Mouse (Mus musculus) limb, embryonic 14.5 days (tissue): ENCODE measurements around the gene Hbb-bh1. TPM values are rescaled to one million over a fixed set of nuclear protein-coding genes. Genes with fewer than 3 reads are reported as not detected.

ENCODE experiments used
- ATAC-seq: fragments of 200-750 bp; cut with Nextera tagmentation; 2 replicates; pipeline ENCODE4 v1.8.0; 2017; ENCODE audit warnings: low read depth, moderate number of reproducible peaks, moderate TSS enrichment; ENCODE audit not compliant: low FRiP score
- DNase-seq: peaks from one replicate; pipeline ENCODE4 v3.0.0-alpha.2; 2015; ENCODE audit warnings: low spot score
- H3K27ac ChIP-seq: fragments of 300-500 bp; sonication (generic); replicated peaks from 2 replicates; pipeline ENCODE4 v1.5.1; 2014; ENCODE audit warnings: low read depth, mild to moderate bottlenecking, low read length, moderate library complexity, mixed read lengths
- H3K27me3 ChIP-seq: fragments of 300-500 bp; sonication (generic); 2 replicates; pipeline ENCODE4 v1.6.1; 2014; ENCODE audit warnings: low read length, mixed read lengths; ENCODE audit not compliant: control insufficient read depth, insufficient read depth
- H3K36me3 ChIP-seq: fragments of 300-500 bp; sonication (generic); 2 replicates; pipeline ENCODE4 v1.6.1; 2014; ENCODE audit warnings: mild to moderate bottlenecking, low read length, moderate library complexity, mixed read lengths; ENCODE audit not compliant: control insufficient read depth, insufficient read depth
- H3K4me1 ChIP-seq: fragments of 300-500 bp; sonication (generic); 2 replicates; pipeline ENCODE4 v1.6.1; 2014; ENCODE audit warnings: antibody characterized with exemption, low read length, mixed read lengths; ENCODE audit not compliant: control insufficient read depth, insufficient read depth
- H3K4me2 ChIP-seq: fragments of 300-500 bp; sonication (generic); replicated peaks from 2 replicates; pipeline ENCODE4 v1.6.1; 2014; ENCODE audit warnings: low read depth, mild to moderate bottlenecking, low read length, moderate library complexity; ENCODE audit not compliant: severe bottlenecking
- H3K4me3 ChIP-seq: fragments of 300-500 bp; sonication (generic); replicated peaks from 2 replicates; pipeline ENCODE4 v1.5.1; 2014; ENCODE audit warnings: low read length
- H3K9ac ChIP-seq: fragments of 300-500 bp; sonication (generic); 2 replicates; pipeline ENCODE4 v1.6.1; 2014; ENCODE audit warnings: mild to moderate bottlenecking, low read depth, low read length, moderate library complexity; ENCODE audit not compliant: severe bottlenecking
- H3K9me3 ChIP-seq: fragments of 300-500 bp; sonication (generic); 2 replicates; pipeline ENCODE4 v1.6.1; 2016; ENCODE audit warnings: low read length; ENCODE audit not compliant: control insufficient read depth
- POLR2A ChIP-seq: fragments of 200-500 bp; IDR thresholded peaks from 2 replicates; pipeline ENCODE4 v1.8.0; 2012; ENCODE audit warnings: inconsistent platforms, mild to moderate bottlenecking, moderate library complexity, borderline replicate concordance; ENCODE audit not compliant: insufficient read depth, insufficient read length; ENCODE audit errors: extremely low read depth
- whole genome bisulfite sequencing: fragments of 180-500 bp; shearing (Covaris S2); extraction: QIAGEN DNeasy Blood & Tissue Kit; methylation state at CpG from one replicate; pipeline ENCODE4 v1.1.7; 2014; 5-methylcytosine and 5-hydroxymethylcytosine counted together
- polyA plus RNA-seq, 2 experiments: library from polyadenylated mRNA; depleted of rRNA in 1 of 2; stranded (reverse) in 1 of 2; unstranded in 1 of 2; fragments of >200 nt; fragmentation: Nextera tagmentation in 1 of 2; extraction: Ambion mirVana in 1 of 2; gene quantifications; 2 replicates each; pipeline versions ENCODE4 v1.2.1 to v1.2.3; 2012 to 2014

Gene Hbb-bh1
- polyA plus RNA-seq, 2 experiments = 8.4 to 12.0 TPM

DNA sequence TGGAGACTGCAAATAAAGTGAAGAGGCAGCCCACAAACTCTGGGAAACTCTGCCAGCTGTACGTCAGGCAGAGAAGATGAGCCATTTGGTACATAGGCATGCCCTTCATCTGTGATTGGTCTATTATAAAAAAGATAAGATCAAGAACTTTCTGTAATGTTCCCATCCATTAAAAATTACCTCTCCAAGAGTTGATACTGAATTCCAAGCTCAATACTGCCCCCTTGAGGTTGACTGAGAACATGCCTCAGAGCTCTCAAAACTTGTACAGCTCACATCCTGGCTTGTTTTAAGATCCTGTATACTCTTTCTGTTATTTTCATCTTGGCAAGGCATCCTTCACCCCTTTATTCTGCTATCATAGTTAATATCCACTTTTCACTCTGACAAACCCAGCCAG lies 36.1 kb downstream of the Hbb-bh1 start:
- ATAC-seq (no peak), DNase-seq (peak; percentile 33)
- Histone ChIP-seq H3K4me1 (no peaks in the 10 kb centered on the region), H3K27me3 (no peaks in the 10 kb centered on the region), H3K4me2 (no peak overlapping the region), H3K9me3 (no peaks in the 10 kb centered on the region), H3K9ac (no peak overlapping the region), H3K36me3 (no peaks in the 10 kb centered on the region), H3K27ac (no peak overlapping the region), H3K4me3 (no peak overlapping the region)
- 69% methylated on average over 1 of the region's 1 CpGs for WGBS
- TF ChIP-seq POLR2A = no peak

- ATAC-seq = no peak
- 28% methylated on average over 4 of the region's 4 CpGs for WGBS
These were observed 50.1 kb downstream of the Hbb-bh1 start for GRCm38 (mm10) chr7:103792669-103793388.

GRCm38 (mm10) chr7:103791721-103792120 lies 51.2 kb downstream of the Hbb-bh1 start, which contains the start of gene Olfr67:
Gene Olfr67, minus strand, starts transcription at chr7:103791821.
- no peak within 1 kb of the TSS for H3K4me2 ChIP-seq
- no peaks in the 10 kb centered on the region for H3K4me1 ChIP-seq
- no peak for TF ChIP-seq POLR2A
- H3K27ac ChIP-seq = no peak within 1 kb of the TSS
- H3K9me3 ChIP-seq = no peaks in the 10 kb centered on the region
- H3K4me3 ChIP-seq = no peak within 1 kb of the TSS
- WGBS = 69% methylated on average over 3 of the region's 3 CpGs
- DNase-seq = no peak
- no peak within 1 kb of the TSS for H3K9ac ChIP-seq
- ATAC-seq = no peak
- H3K27me3 ChIP-seq = no peaks in the 10 kb centered on the region
- no peaks in the 10 kb centered on the region for H3K36me3 ChIP-seq

More at GRCm38 (mm10) chr7:103792669-103793388, 50.1 kb downstream of the Hbb-bh1 start:
- Histone ChIP-seq H3K9me3 (no peaks in the 10 kb centered on the region), H3K9ac (no peak overlapping the region), H3K4me1 (no peaks in the 10 kb centered on the region), H3K4me3 (no peak overlapping the region), H3K36me3 (no peaks in the 10 kb centered on the region), H3K27me3 (no peaks in the 10 kb centered on the region), H3K4me2 (no peak overlapping the region), H3K27ac (no peak overlapping the region)
- DNase-seq = no peak
- TF ChIP-seq POLR2A = no peak

Other genes with a start within 250 kb of the Hbb-bh1 start
Only the 30 nearest of the 32 such genes appear.
- gene Olfr620, start 230.6 kb downstream of the Hbb-bh1 start, polyA plus RNA-seq (2012; rRNA removed) = not detected in 2 replicates
- not detected in 2 replicates for gene Olfr620, start 230.6 kb downstream of the Hbb-bh1 start, polyA plus RNA-seq (2014; fragmentation: Nextera tagmentation; extraction: Ambion mirVana)
- not detected in 2 replicates for gene Olfr622, start 200.5 kb downstream of the Hbb-bh1 start, polyA plus RNA-seq (2012; rRNA removed)
- gene Olfr622, start 200.5 kb downstream of the Hbb-bh1 start, polyA plus RNA-seq (2014; fragmentation: Nextera tagmentation; extraction: Ambion mirVana) = not detected in 2 replicates
- not detected in 2 replicates for gene Olfr623, start 179.5 kb downstream of the Hbb-bh1 start, polyA plus RNA-seq (2012; rRNA removed)
- not detected in 2 replicates for gene Olfr623, start 179.5 kb downstream of the Hbb-bh1 start, polyA plus RNA-seq (2014; fragmentation: Nextera tagmentation; extraction: Ambion mirVana)
- gene Olfr624, start 172.0 kb downstream of the Hbb-bh1 start, polyA plus RNA-seq (2012; rRNA removed) = 0.03 TPM in 1 of 2 replicates, not detected in the other
- gene Olfr624, start 172.0 kb downstream of the Hbb-bh1 start, polyA plus RNA-seq (2014; fragmentation: Nextera tagmentation; extraction: Ambion mirVana) = 0.06 and 0.07 TPM in 2 replicates
- gene Olfr625-ps1, start 160.4 kb downstream of the Hbb-bh1 start, polyA plus RNA-seq (2012; rRNA removed) = not detected in 2 replicates
- not detected in 2 replicates for gene Olfr625-ps1, start 160.4 kb downstream of the Hbb-bh1 start, polyA plus RNA-seq (2014; fragmentation: Nextera tagmentation; extraction: Ambion mirVana)
- gene Olfr243, start 128.5 kb downstream of the Hbb-bh1 start, polyA plus RNA-seq (2012; rRNA removed) = not detected in 2 replicates
- not detected in 2 replicates for gene Olfr243, start 128.5 kb downstream of the Hbb-bh1 start, polyA plus RNA-seq (2014; fragmentation: Nextera tagmentation; extraction: Ambion mirVana)
- gene Olfr628, start 112.8 kb downstream of the Hbb-bh1 start, polyA plus RNA-seq (2012; rRNA removed) = not detected in 2 replicates
- gene Olfr628, start 112.8 kb downstream of the Hbb-bh1 start, polyA plus RNA-seq (2014; fragmentation: Nextera tagmentation; extraction: Ambion mirVana) = not detected in 2 replicates
- gene Olfr629, start 98.2 kb downstream of the Hbb-bh1 start, polyA plus RNA-seq (2012; rRNA removed) = not detected in 2 replicates
- gene Olfr629, start 98.2 kb downstream of the Hbb-bh1 start, polyA plus RNA-seq (2014; fragmentation: Nextera tagmentation; extraction: Ambion mirVana) = not detected in 2 replicates
- gene Olfr630, start 85.8 kb downstream of the Hbb-bh1 start, polyA plus RNA-seq (2012; rRNA removed) = not detected in 2 replicates
- gene Olfr630, start 85.8 kb downstream of the Hbb-bh1 start, polyA plus RNA-seq (2014; fragmentation: Nextera tagmentation; extraction: Ambion mirVana) = not detected in 2 replicates
- not detected in 2 replicates for gene Olfr69, start 71.6 kb downstream of the Hbb-bh1 start, polyA plus RNA-seq (2012; rRNA removed)
- not detected in 2 replicates for gene Olfr69, start 71.6 kb downstream of the Hbb-bh1 start, polyA plus RNA-seq (2014; fragmentation: Nextera tagmentation; extraction: Ambion mirVana)
- gene Olfr68, start 63.5 kb downstream of the Hbb-bh1 start, polyA plus RNA-seq (2012; rRNA removed) = not detected in 2 replicates
- gene Olfr68, start 63.5 kb downstream of the Hbb-bh1 start, polyA plus RNA-seq (2014; fragmentation: Nextera tagmentation; extraction: Ambion mirVana) = not detected in 2 replicates
- 0.03 TPM in 1 of 2 replicates, not detected in the other for gene Olfr67, start 51.3 kb downstream of the Hbb-bh1 start, polyA plus RNA-seq (2012; rRNA removed)
- gene Olfr67, start 51.3 kb downstream of the Hbb-bh1 start, polyA plus RNA-seq (2014; fragmentation: Nextera tagmentation; extraction: Ambion mirVana) = not detected in 2 replicates
- 2,382 and 2,478 TPM in 2 replicates for gene Hbb-bt, start 29.2 kb downstream of the Hbb-bh1 start, polyA plus RNA-seq (2012; rRNA removed)
- gene Hbb-bt, start 29.2 kb downstream of the Hbb-bh1 start, polyA plus RNA-seq (2014; fragmentation: Nextera tagmentation; extraction: Ambion mirVana) = 2,610 and 4,062 TPM in 2 replicates
- 9,008 and 9,822 TPM in 2 replicates for gene Hbb-bs, start 15.1 kb downstream of the Hbb-bh1 start, polyA plus RNA-seq (2012; rRNA removed)
- gene Hbb-bs, start 15.1 kb downstream of the Hbb-bh1 start, polyA plus RNA-seq (2014; fragmentation: Nextera tagmentation; extraction: Ambion mirVana) = 6,131 and 9,529 TPM in 2 replicates
- gene Hbb-bh2, start 2.6 kb downstream of the Hbb-bh1 start, polyA plus RNA-seq (2012; rRNA removed) = not detected in 2 replicates
- not detected in 2 replicates for gene Hbb-bh2, start 2.6 kb downstream of the Hbb-bh1 start, polyA plus RNA-seq (2014; fragmentation: Nextera tagmentation; extraction: Ambion mirVana)
- 702 and 799 TPM in 2 replicates for gene Hbb-y, start 10.1 kb upstream of the Hbb-bh1 start, polyA plus RNA-seq (2012; rRNA removed)
- gene Hbb-y, start 10.1 kb upstream of the Hbb-bh1 start, polyA plus RNA-seq (2014; fragmentation: Nextera tagmentation; extraction: Ambion mirVana) = 1,395 and 1,439 TPM in 2 replicates
- not detected in 2 replicates for gene Olfr66, start 43.1 kb upstream of the Hbb-bh1 start, polyA plus RNA-seq (2012; rRNA removed)
- gene Olfr66, start 43.1 kb upstream of the Hbb-bh1 start, polyA plus RNA-seq (2014; fragmentation: Nextera tagmentation; extraction: Ambion mirVana) = not detected in 2 replicates
- not detected in 2 replicates for gene Olfr64, start 51.3 kb upstream of the Hbb-bh1 start, polyA plus RNA-seq (2012; rRNA removed)
- gene Olfr64, start 51.3 kb upstream of the Hbb-bh1 start, polyA plus RNA-seq (2014; fragmentation: Nextera tagmentation; extraction: Ambion mirVana) = not detected in 2 replicates
- gene Olfr65, start 60.3 kb upstream of the Hbb-bh1 start, polyA plus RNA-seq (2012; rRNA removed) = not detected in 2 replicates
- gene Olfr65, start 60.3 kb upstream of the Hbb-bh1 start, polyA plus RNA-seq (2014; fragmentation: Nextera tagmentation; extraction: Ambion mirVana) = not detected in 2 replicates
- not detected in 2 replicates for gene Olfr631, start 85.7 kb upstream of the Hbb-bh1 start, polyA plus RNA-seq (2012; rRNA removed)
- gene Olfr631, start 85.7 kb upstream of the Hbb-bh1 start, polyA plus RNA-seq (2014; fragmentation: Nextera tagmentation; extraction: Ambion mirVana) = not detected in 2 replicates
- gene Olfr632, start 91.2 kb upstream of the Hbb-bh1 start, polyA plus RNA-seq (2012; rRNA removed) = not detected in 2 replicates
- not detected in 2 replicates for gene Olfr632, start 91.2 kb upstream of the Hbb-bh1 start, polyA plus RNA-seq (2014; fragmentation: Nextera tagmentation; extraction: Ambion mirVana)
- not detected in 2 replicates for gene Olfr633, start 101.3 kb upstream of the Hbb-bh1 start, polyA plus RNA-seq (2012; rRNA removed)
- not detected in 2 replicates for gene Olfr633, start 101.3 kb upstream of the Hbb-bh1 start, polyA plus RNA-seq (2014; fragmentation: Nextera tagmentation; extraction: Ambion mirVana)
- not detected in 2 replicates for gene Olfr635, start 128.0 kb upstream of the Hbb-bh1 start, polyA plus RNA-seq (2012; rRNA removed)
- 0.03 TPM in 1 of 2 replicates, not detected in the other for gene Olfr635, start 128.0 kb upstream of the Hbb-bh1 start, polyA plus RNA-seq (2014; fragmentation: Nextera tagmentation; extraction: Ambion mirVana)
- gene Olfr638, start 155.6 kb upstream of the Hbb-bh1 start, polyA plus RNA-seq (2012; rRNA removed) = not detected in 2 replicates
- not detected in 2 replicates for gene Olfr638, start 155.6 kb upstream of the Hbb-bh1 start, polyA plus RNA-seq (2014; fragmentation: Nextera tagmentation; extraction: Ambion mirVana)
- not detected in 2 replicates for gene Olfr639, start 174.1 kb upstream of the Hbb-bh1 start, polyA plus RNA-seq (2012; rRNA removed)
- not detected in 2 replicates for gene Olfr639, start 174.1 kb upstream of the Hbb-bh1 start, polyA plus RNA-seq (2014; fragmentation: Nextera tagmentation; extraction: Ambion mirVana)
- not detected in 2 replicates for gene Olfr640, start 182.4 kb upstream of the Hbb-bh1 start, polyA plus RNA-seq (2012; rRNA removed)
- gene Olfr640, start 182.4 kb upstream of the Hbb-bh1 start, polyA plus RNA-seq (2014; fragmentation: Nextera tagmentation; extraction: Ambion mirVana) = not detected in 2 replicates
- gene Olfr641, start 192.3 kb upstream of the Hbb-bh1 start, polyA plus RNA-seq (2012; rRNA removed) = not detected in 2 replicates
- not detected in 2 replicates for gene Olfr641, start 192.3 kb upstream of the Hbb-bh1 start, polyA plus RNA-seq (2014; fragmentation: Nextera tagmentation; extraction: Ambion mirVana)
- not detected in 2 replicates for gene Olfr642, start 209.5 kb upstream of the Hbb-bh1 start, polyA plus RNA-seq (2012; rRNA removed)
- gene Olfr642, start 209.5 kb upstream of the Hbb-bh1 start, polyA plus RNA-seq (2014; fragmentation: Nextera tagmentation; extraction: Ambion mirVana) = not detected in 2 replicates
- 0.03 TPM in 1 of 2 replicates, not detected in the other for gene 4930516K23Rik, start 218.3 kb upstream of the Hbb-bh1 start, polyA plus RNA-seq (2012; rRNA removed)
- gene 4930516K23Rik, start 218.3 kb upstream of the Hbb-bh1 start, polyA plus RNA-seq (2014; fragmentation: Nextera tagmentation; extraction: Ambion mirVana) = not detected in 2 replicates
- gene Olfr644, start 228.7 kb upstream of the Hbb-bh1 start, polyA plus RNA-seq (2012; rRNA removed) = 0.10 TPM in 1 of 2 replicates, not detected in the other
- gene Olfr644, start 228.7 kb upstream of the Hbb-bh1 start, polyA plus RNA-seq (2014; fragmentation: Nextera tagmentation; extraction: Ambion mirVana) = not detected in 2 replicates